Mouse (Mus musculus) bone marrow, adult 2 months (tissue): Measurements from ENCODE around the gene Nup210.

Experiments used
- CTCF ChIP-seq: fragments of 200-500 bp; IDR thresholded peaks from 2 replicates; pipeline ENCODE4 v1.5.1; 2011; ENCODE audit warnings: low read length, control low read depth; ENCODE audit not compliant: control insufficient read depth, insufficient read depth
- POLR2A ChIP-seq: fragments of 200-500 bp; IDR thresholded peaks from 2 replicates; pipeline ENCODE4 v1.6.1; 2011; ENCODE audit warnings: low read depth, mild to moderate bottlenecking, control low read depth, low read length, borderline replicate concordance; ENCODE audit not compliant: control insufficient read depth

DNA sequence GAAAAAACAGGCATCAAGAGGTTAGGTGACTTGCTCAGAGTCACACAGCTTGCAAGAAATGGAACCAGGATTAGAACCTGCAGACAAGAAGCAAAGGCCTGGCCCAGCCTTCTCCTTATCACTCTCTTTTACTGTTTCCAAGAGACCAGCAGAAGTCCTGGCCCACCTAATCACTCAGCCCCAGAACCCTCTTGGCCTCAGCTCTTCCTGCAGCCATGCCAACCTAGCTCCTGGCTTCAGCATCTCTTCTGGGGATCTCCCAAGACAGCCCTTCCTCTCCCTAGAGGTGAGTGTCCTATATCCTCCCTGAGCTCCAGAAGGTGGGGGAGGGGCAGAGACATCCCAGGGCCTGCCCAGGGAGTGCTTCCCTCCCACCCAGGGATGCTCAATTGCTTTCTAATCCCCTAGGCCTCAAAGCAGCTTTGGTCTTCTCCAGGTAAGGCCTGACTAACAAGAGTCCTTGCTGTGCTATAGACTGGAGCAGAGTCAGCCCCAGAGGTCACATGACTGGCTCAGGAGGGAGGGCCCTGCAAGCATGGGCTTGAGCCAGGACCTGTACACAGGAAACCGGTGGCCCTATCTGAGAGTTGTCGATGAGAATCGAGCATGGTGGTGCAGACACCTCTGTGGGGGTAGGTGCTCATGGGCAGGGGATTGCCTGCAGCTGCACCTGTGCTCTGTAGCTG lies 113.2 kb downstream of the Nup210 start:
- TF ChIP-seq CTCF (no peak), POLR2A (no peak)
